Mouse (Mus musculus) lung, embryonic 14.5 days (tissue): Measurements from ENCODE around the gene Dab2. TPM values are rescaled to one million over a fixed set of nuclear protein-coding genes. Genes with fewer than 3 reads are reported as not detected.

Experiments used
- ATAC-seq: fragments of 200-750 bp; cut with Nextera tagmentation; 2 replicates; pipeline ENCODE4 v1.8.0; 2017; ENCODE audit warnings: mild to moderate bottlenecking, moderate TSS enrichment, moderate library complexity; ENCODE audit not compliant: insufficient read depth
- DNase-seq: peaks from one replicate; pipeline ENCODE4 v3.0.0-alpha.2; 2015
- H3K27ac ChIP-seq: fragments of 300-500 bp; sonication (generic); 2 replicates; pipeline ENCODE4 v1.5.1; 2014; ENCODE audit warnings: low read depth, mild to moderate bottlenecking, moderate library complexity
- H3K27me3 ChIP-seq: fragments of 300-500 bp; sonication (generic); 2 replicates; pipeline ENCODE4 v1.6.1; 2014; ENCODE audit warnings: low read length, control low read depth; ENCODE audit not compliant: insufficient read depth
- H3K36me3 ChIP-seq: fragments of 300-500 bp; sonication (generic); 2 replicates; pipeline ENCODE4 v1.6.1; 2014; ENCODE audit warnings: control low read depth; ENCODE audit not compliant: insufficient read depth
- H3K4me1 ChIP-seq: fragments of 300-500 bp; sonication (generic); 2 replicates; pipeline ENCODE4 v1.6.1; 2014; ENCODE audit warnings: antibody characterized with exemption, control low read depth; ENCODE audit not compliant: insufficient read depth
- H3K4me2 ChIP-seq: fragments of 300-500 bp; sonication (generic); 2 replicates; pipeline ENCODE4 v1.6.1; 2014; ENCODE audit warnings: mild to moderate bottlenecking
- H3K4me3 ChIP-seq: fragments of 300-500 bp; sonication (generic); 2 replicates; pipeline ENCODE4 v1.5.1; 2014; ENCODE audit warnings: low read depth, low read length
- H3K9ac ChIP-seq: fragments of 300-500 bp; sonication (generic); 2 replicates; pipeline ENCODE4 v1.6.1; 2014
- H3K9me3 ChIP-seq: fragments of 300-500 bp; sonication (generic); 2 replicates; pipeline ENCODE4 v1.6.1; 2016; ENCODE audit warnings: low read depth, low read length, control low read depth
- CTCF ChIP-seq: IDR thresholded peaks from 2 replicates; pipeline ENCODE4 v1.5.1; 2016; ENCODE audit warnings: antibody characterized with exemption, low read depth
- WGBS: fragments of 180-500 bp; shearing (Covaris S2); extraction: QIAGEN DNeasy Blood & Tissue Kit; methylation state at CpG from one replicate; pipeline ENCODE4 v1.1.7; 2014; 5-methylcytosine and 5-hydroxymethylcytosine counted together
- polyA plus RNA-seq: library from polyadenylated mRNA; unstranded; fragments of >200 nt; fragmentation: Nextera tagmentation; extraction: Ambion mirVana; gene quantifications from 2 replicates; pipeline ENCODE4 v1.2.1, GENCODE M21; 2014

The Dab2 gene
- polyA plus RNA-seq, 1 experiment from 2014 or later = 50.0 TPM

DNA sequence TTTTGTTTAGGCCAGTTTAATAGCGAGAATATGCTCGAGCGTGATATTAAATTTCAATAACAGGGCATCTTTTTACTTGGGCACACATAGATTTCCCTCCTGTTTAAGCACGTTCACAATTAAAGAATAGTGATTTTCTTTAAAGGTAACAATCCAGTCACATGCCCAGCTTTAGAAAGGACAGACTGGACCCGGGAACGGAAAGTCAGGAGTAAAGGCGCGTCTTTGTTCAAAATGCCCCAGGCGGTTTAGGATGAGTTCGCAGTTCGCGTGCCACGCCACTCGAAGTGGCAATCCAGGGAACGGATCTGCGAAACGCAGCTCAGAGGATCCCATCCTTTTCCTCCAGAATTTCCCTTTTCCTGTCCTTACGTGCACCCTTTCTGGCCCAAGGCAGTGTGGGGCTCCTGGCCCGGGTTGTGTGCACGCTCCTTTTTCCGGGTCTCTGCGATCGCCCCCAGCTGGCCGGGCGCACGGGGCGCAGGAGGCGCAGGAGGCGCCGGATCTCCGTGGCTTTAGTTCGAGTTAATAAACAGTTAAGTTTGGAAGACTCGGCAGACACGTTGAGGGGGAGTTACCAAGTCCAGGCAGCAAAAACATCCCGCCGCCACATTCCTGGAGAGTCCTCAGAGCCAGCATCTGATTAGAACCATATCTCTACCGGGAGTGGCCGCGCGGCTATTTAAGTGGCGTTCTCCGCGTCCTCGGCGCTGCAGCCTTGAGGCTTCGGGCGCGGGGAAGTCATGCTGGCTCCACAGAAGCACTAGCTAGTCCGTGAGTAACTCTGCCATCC lies 86.8 kb downstream of the Dab2 start:
- Histone ChIP-seq H3K27me3 (no peaks in the 10 kb centered on the region), H3K9me3 (no peaks in the 10 kb centered on the region), H3K9ac (peak overlapping the region; percentile 64), H3K4me3 (peak overlapping the region; percentile 49), H3K4me1 (peaks cover 5% of the 10 kb centered on the region; the same call in 1 of the 2 replicates), H3K36me3 (no peaks in the 10 kb centered on the region), H3K27ac (peak overlapping the region; percentile 72; the same call in 1 of the 2 replicates), H3K4me2 (peak overlapping the region; percentile 70)
- peak; percentile 71 for TF ChIP-seq CTCF
- 3% methylated on average over 49 of the region's 49 CpGs for WGBS
- ATAC-seq (peak; percentile 96), DNase-seq (peak; percentile 94)

DNA sequence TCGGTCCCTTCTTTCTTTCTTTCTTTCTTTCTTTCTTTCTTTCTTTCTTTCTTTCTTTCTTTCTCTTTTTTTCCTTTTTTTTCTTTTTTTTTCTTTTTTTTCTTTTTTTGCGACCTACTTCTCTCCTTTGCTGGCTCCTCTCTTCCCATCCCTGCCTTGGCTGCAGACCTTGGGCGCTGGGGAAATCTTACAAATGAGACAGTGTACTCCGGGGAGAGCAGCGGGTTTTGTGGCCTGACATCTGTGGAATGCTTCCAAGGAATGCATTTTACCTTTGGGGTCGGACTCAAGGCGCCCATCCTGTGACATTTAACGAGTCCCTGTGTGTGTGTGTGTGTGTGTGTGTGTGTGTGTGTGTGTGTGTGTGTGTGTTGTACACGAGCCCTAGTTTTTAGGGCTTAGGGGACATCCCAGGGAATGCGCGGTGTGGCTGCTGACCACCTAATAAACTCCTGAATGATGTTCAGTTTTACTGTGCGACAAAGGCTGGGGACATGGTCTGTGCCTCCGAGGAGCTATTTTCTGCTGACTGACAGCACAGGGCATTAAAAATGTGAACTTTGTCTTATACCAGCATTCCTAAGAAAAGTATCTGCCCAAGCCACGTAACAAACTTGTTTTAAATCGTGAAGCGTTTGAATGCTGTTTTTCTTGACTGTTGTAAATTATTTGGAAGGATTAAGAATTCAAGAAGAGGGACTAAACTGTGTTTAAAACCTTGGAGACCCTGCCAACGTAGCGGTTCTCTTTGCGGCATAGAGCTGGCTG lies 87.6 kb downstream of the Dab2 start:
- H3K4me1 ChIP-seq = peaks cover 5% of the 10 kb centered on the region; the same call in 1 of the 2 replicates
- no peak; the same call in 1 of the 2 replicates for ATAC-seq
- 5% methylated on average over 19 of the region's 19 CpGs for WGBS

DNA sequence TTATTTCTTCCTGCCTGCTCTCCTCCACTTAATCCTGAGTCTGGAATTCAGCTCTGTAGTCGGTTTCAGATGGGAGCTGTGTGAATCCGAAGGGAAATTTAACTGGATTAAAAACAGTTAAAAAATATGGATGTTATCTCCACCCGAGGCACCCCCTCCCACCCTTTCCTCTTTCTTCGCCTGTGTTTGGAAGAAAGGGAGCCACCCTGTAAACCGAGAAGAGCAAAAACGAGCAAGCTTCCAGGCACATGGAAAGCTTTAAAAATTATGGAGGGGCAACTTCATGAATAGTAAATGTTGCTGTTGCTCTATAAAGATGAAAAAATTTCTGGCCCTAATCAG lies 88.1 kb downstream of the Dab2 start:
- Histone ChIP-seq H3K4me2 (peak overlapping the region; percentile 70), H3K27me3 (no peaks in the 10 kb centered on the region), H3K27ac (peak overlapping the region; percentile 58; the same call in 1 of the 2 replicates), H3K9me3 (no peaks in the 10 kb centered on the region), H3K36me3 (no peaks in the 10 kb centered on the region), H3K4me1 (peaks cover 5% of the 10 kb centered on the region; the same call in 1 of the 2 replicates), H3K9ac (peak overlapping the region; percentile 64), H3K4me3 (peak overlapping the region; percentile 49)
- 8% methylated on average over 6 of the region's 6 CpGs for WGBS
- no peak for TF ChIP-seq CTCF
- ATAC-seq (no peak), DNase-seq (peak; percentile 35)

More for the DNA sequence above, 87.6 kb downstream of the Dab2 start:
- H3K4me3 ChIP-seq = peak overlapping the region; percentile 49
- no peaks in the 10 kb centered on the region for H3K27me3 ChIP-seq
- H3K36me3 ChIP-seq = no peaks in the 10 kb centered on the region
- H3K27ac ChIP-seq = peak overlapping the region; percentile 58; the same call in 1 of the 2 replicates
- H3K9me3 ChIP-seq = no peaks in the 10 kb centered on the region
- peak overlapping the region; percentile 70 for H3K4me2 ChIP-seq
- DNase-seq = peak; percentile 39
- TF ChIP-seq CTCF = no peak
- peak overlapping the region; percentile 64 for H3K9ac ChIP-seq

DNA sequence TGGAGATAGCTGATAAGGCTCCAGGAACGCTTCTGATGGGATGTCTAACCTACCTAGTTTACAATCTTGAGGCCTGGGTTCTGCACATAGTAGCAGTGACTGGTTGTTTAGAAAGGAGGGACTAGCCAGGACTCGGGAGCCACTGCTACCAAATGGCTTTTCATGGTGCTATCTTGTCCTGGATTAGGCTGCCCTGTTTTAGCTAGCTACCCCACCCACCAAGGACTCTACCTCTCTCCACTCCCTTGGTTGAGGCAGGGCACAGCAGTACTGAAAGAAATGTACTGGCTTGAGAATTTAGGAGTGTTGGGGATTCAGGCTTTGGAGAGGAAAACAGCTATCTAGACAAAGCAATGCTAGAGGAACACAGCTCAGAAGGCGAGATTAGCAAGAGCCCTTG lies 88.6 kb downstream of the Dab2 start:
- peak overlapping the region; percentile 40; the same call in 1 of the 2 replicates for H3K27ac ChIP-seq
- H3K4me3 ChIP-seq = peak overlapping the region; percentile 49
- no peaks in the 10 kb centered on the region for H3K36me3 ChIP-seq
- DNase-seq = no peak
- H3K27me3 ChIP-seq = no peaks in the 10 kb centered on the region
- no peak for ATAC-seq
- H3K4me1 ChIP-seq = peaks cover 5% of the 10 kb centered on the region; the same call in 1 of the 2 replicates
- no peaks in the 10 kb centered on the region for H3K9me3 ChIP-seq
- 49% methylated on average over 3 of the region's 3 CpGs for WGBS
- peak overlapping the region; percentile 70 for H3K4me2 ChIP-seq
- peak overlapping the region; percentile 64 for H3K9ac ChIP-seq
- TF ChIP-seq CTCF = no peak

DNA sequence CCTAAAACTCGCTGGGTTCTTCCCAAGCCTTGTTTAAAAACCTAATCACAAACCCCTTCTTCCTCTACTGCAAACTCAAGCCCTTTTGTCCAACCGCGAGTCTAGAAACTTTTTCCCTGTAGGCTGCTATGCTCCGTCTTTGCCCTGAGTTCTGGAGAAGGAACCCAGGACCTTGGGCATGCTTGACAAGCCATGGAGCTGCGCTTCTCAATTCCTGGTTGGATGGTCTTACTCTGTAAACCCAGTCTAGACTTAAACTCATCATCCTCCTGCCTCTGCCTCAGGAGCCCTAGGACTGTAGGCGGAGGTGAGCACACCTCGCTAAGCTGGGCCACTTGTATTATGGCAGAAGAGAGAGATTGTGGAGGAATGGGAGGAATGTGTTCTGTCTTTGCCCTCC lies 89.0 kb downstream of the Dab2 start:
- H3K9ac ChIP-seq = no peak overlapping the region; the same call in 1 of the 2 replicates
- H3K27me3 ChIP-seq = no peaks in the 10 kb centered on the region
- no peak for TF ChIP-seq CTCF
- H3K27ac ChIP-seq = no peak overlapping the region
- 87% methylated on average over 7 of the region's 7 CpGs for WGBS
- no peak for ATAC-seq
- no peaks in the 10 kb centered on the region for H3K36me3 ChIP-seq
- DNase-seq = no peak
- peaks cover 5% of the 10 kb centered on the region; the same call in 1 of the 2 replicates for H3K4me1 ChIP-seq
- no peaks in the 10 kb centered on the region for H3K9me3 ChIP-seq
- peak overlapping the region; percentile 70 for H3K4me2 ChIP-seq
- H3K4me3 ChIP-seq = peak overlapping the region; percentile 49

DNA sequence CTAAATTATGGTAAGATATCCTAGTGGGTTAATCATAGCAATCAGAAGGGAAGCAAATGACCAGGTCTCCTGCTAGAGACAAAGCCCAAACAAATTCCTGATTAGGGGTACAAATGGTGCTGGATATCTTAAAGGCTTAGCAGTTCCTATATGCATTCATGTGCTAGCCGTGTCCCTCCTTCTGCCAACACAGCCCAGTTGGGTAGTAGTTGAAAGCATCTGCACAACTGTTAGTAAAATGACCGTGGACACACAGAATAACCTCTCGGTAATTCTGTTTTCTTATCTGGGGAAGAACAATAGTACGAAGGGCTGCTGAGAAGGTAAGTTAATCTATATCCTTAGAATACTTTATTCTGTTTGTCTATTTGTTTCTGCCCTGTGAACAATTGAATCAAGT lies 90.5 kb downstream of the Dab2 start:
- no peak overlapping the region for H3K4me3 ChIP-seq
- no peaks in the 10 kb centered on the region for H3K9me3 ChIP-seq
- no peak overlapping the region for H3K9ac ChIP-seq
- H3K4me1 ChIP-seq = no peaks in the 10 kb centered on the region; the same call in 1 of the 2 replicates
- peak overlapping the region; percentile 70; the same call in 1 of the 2 replicates for H3K4me2 ChIP-seq
- no peak overlapping the region for H3K27ac ChIP-seq
- no peaks in the 10 kb centered on the region for H3K27me3 ChIP-seq
- ATAC-seq (no peak), DNase-seq (no peak)
- WGBS = 76% methylated on average over 4 of the region's 4 CpGs
- TF ChIP-seq CTCF = no peak
- no peaks in the 10 kb centered on the region for H3K36me3 ChIP-seq

DNA sequence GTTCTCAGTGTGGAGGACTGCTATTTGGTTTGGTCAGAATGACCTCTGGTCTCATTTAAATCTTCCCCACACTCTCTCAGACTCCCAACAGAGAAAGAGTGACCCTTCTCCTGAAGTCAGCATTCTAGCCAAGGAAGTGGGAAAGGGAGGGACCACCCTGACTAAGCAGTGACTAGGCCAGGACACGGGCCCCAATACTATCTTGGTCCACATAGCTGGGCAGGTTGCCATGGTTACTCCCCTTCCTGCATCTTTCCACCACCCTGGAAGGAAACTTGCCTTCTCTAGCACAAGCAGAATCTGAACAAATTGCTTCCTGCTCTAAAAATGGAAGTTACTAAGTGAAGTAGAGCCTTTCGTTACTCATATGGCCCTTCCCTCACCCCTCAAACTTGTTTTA lies 91.1 kb downstream of the Dab2 start:
- no peak for TF ChIP-seq CTCF
- no peaks in the 10 kb centered on the region for H3K27me3 ChIP-seq
- WGBS = 19% methylated on average over 2 of the region's 2 CpGs

More for the DNA sequence above, 91.1 kb downstream of the Dab2 start:
- Histone ChIP-seq H3K9me3 (no peaks in the 10 kb centered on the region), H3K4me2 (peak overlapping the region; percentile 4; the same call in 1 of the 2 replicates), H3K4me3 (no peak overlapping the region), H3K4me1 (no peaks in the 10 kb centered on the region), H3K36me3 (no peaks in the 10 kb centered on the region), H3K9ac (no peak overlapping the region), H3K27ac (no peak overlapping the region; the same call in 1 of the 2 replicates)
- DNase-seq (peak; percentile 73), ATAC-seq (no peak)
